Mouse (Mus musculus) MEL (cell line): ENCODE results near the gene 1700018B08Rik.

Source experiments
- NRF1 ChIP-seq: IDR thresholded peaks from 2 replicates; pipeline ENCODE4 v1.6.1; 2014; ENCODE audit warnings: low read depth, mild to moderate bottlenecking, inconsistent platforms, low read length, improper control_type of control experiment, moderate library complexity; ENCODE audit not compliant: poor library complexity, insufficient read depth, severe bottlenecking
- POLR2A ChIP-seq, 2 experiments: IDR thresholded peaks; 2 replicates each; pipeline ENCODE4 v1.6.1; 2011 to 2012; ENCODE audit warnings: low read length in 2 of 2, mild to moderate bottlenecking in 2 of 2, control low read depth in 1 of 2, improper control_type of control experiment in 1 of 2, low read depth in 1 of 2, moderate library complexity in 1 of 2; ENCODE audit not compliant: control insufficient read depth in 1 of 2, insufficient read depth in 1 of 2, poor library complexity in 1 of 2

GRCm38 (mm10) chr8:121563701-121564100 lies 19.6 kb upstream of the 1700018B08Rik start:
- TF ChIP-seq NRF1 (no peak), POLR2A (IDR thresholded peaks at IDR 0.05; ENCODE audit: control insufficient read depth in 1 of 2, insufficient read depth in 1 of 2, low read depth in 1 of 2, low read length in 2 of 2, poor library complexity in 1 of 2) (no peak)
